Mouse (Mus musculus): Measurements from ENCODE around the gene Creb3l4. TPM values are rescaled to one million over a fixed set of nuclear protein-coding genes. Genes with fewer than 3 reads are reported as not detected.

Creb3l4 gene
- polyA plus RNA-seq (2012; fragmentation: generic; extraction: Trizol): under 1 TPM; 0.07 to 0.68 TPM

GRCm38 (mm10) chr3:90242984-90243775, at the start of gene Creb3l4:
Gene Creb3l4, minus strand, starts transcription at chr3:90243512.

GRCm38 (mm10) chr3:90292345-90293275, 49.3 kb upstream of the Creb3l4 start, which contains the start of gene Gatad2b:
Gene Gatad2b, plus strand, starts transcription at chr3:90293178.

GRCm38 (mm10) chr3:90265034-90265931, 22.0 kb upstream of the Creb3l4 start, which contains the start of gene Dennd4b:
Gene Dennd4b, plus strand, starts transcription at chr3:90265185.

GRCm38 (mm10) chr3:90253653-90254418, 10.5 kb upstream of the Creb3l4 start, which contains the start of gene Crtc2:
Gene Crtc2, plus strand, starts transcription at chr3:90254163.

GRCm38 (mm10) chr3:90247960-90248745, 4.8 kb upstream of the Creb3l4 start, which contains the start of gene Slc39a1:
Gene Slc39a1, plus strand, starts transcription at chr3:90248172.

GRCm38 (mm10) chr3:90231507-90232333, 11.6 kb downstream of the Creb3l4 start, which contains the start of gene Jtb:
Gene Jtb, plus strand, starts transcription at chr3:90231597.

GRCm38 (mm10) chr3:90213377-90213866, 29.9 kb downstream of the Creb3l4 start, which contains the start of the genes Rps27 and Rab13:
Gene Rps27, minus strand, starts transcription at chr3:90213651.
Gene Rab13, plus strand, starts transcription at chr3:90213695.

Other genes with a start within 250 kb of the Creb3l4 start
- gene Hax1, start 244.7 kb downstream of the Creb3l4 start, polyA plus RNA-seq (2012; fragmentation: generic; extraction: Trizol): 100 to 1,000 TPM; 159 to 178 TPM
- gene 4933434E20Rik, start 191.9 kb downstream of the Creb3l4 start, polyA plus RNA-seq (2012; fragmentation: generic; extraction: Trizol): 10 to 100 TPM; 11.8 to 48.9 TPM
- 10 to 100 TPM; 33.7 to 88.6 TPM for gene Ubap2l, start 190.9 kb downstream of the Creb3l4 start, polyA plus RNA-seq (2012; fragmentation: generic; extraction: Trizol)
- 100 to 1,000 TPM; 187 to 204 TPM for gene Tpm3, start 170.9 kb downstream of the Creb3l4 start, polyA plus RNA-seq (2012; fragmentation: generic; extraction: Trizol)
- gene Nup210l, start 139.4 kb downstream of the Creb3l4 start, polyA plus RNA-seq (2012; fragmentation: generic; extraction: Trizol): under 1 TPM; 0.05 to 0.50 TPM
- 1,000 to 10,000 TPM; 5,397 to 7,090 TPM for gene Rps27, start 29.9 kb downstream of the Creb3l4 start, polyA plus RNA-seq (2012; fragmentation: generic; extraction: Trizol)
- gene Rab13, start 29.8 kb downstream of the Creb3l4 start, polyA plus RNA-seq (2012; fragmentation: generic; extraction: Trizol): 10 to 100 TPM; 25.0 to 88.0 TPM
- 10 to 100 TPM in 1 of 2 experiments, 1 to 10 TPM in 1; 6.0 to 35.8 TPM for gene Jtb, start 11.9 kb downstream of the Creb3l4 start, polyA plus RNA-seq (2012; fragmentation: generic; extraction: Trizol)
- 100 to 1,000 TPM in 1 of 2 experiments, 10 to 100 TPM in 1; 46.6 to 150 TPM for gene Slc39a1, start 4.7 kb upstream of the Creb3l4 start, polyA plus RNA-seq (2012; fragmentation: generic; extraction: Trizol)
- 10 to 100 TPM; 13.0 to 32.8 TPM for gene Crtc2, start 10.7 kb upstream of the Creb3l4 start, polyA plus RNA-seq (2012; fragmentation: generic; extraction: Trizol)
- 1 to 10 TPM in 1 of 2 experiments, under 1 TPM in 1; 0.66 to 4.7 TPM for gene Dennd4b, start 21.7 kb upstream of the Creb3l4 start, polyA plus RNA-seq (2012; fragmentation: generic; extraction: Trizol)
- gene Gatad2b, start 49.7 kb upstream of the Creb3l4 start, polyA plus RNA-seq (2012; fragmentation: generic; extraction: Trizol): 1 to 10 TPM; 1.5 to 9.9 TPM
- 1 to 10 TPM in 1 of 2 experiments, under 1 TPM in 1; 0.14 to 2.2 TPM for gene Slc27a3, start 146.4 kb upstream of the Creb3l4 start, polyA plus RNA-seq (2012; fragmentation: generic; extraction: Trizol)
- gene Ints3, start 190.1 kb upstream of the Creb3l4 start, polyA plus RNA-seq (2012; fragmentation: generic; extraction: Trizol): 10 to 100 TPM; 17.2 to 28.2 TPM
- 1 to 10 TPM in 1 of 2 experiments, under 1 TPM in 1; 0.48 to 1.6 TPM for gene Npr1, start 222.4 kb upstream of the Creb3l4 start, polyA plus RNA-seq (2012; fragmentation: generic; extraction: Trizol)
- gene Ilf2, start 232.6 kb upstream of the Creb3l4 start, polyA plus RNA-seq (2012; fragmentation: generic; extraction: Trizol): 10 to 100 TPM; 28.7 to 59.6 TPM
- 10 to 100 TPM in 1 of 2 experiments, 1 to 10 TPM in 1; 6.5 to 42.9 TPM for gene Snapin, start 247.5 kb upstream of the Creb3l4 start, polyA plus RNA-seq (2012; fragmentation: generic; extraction: Trizol)

Measured in C3H10T1/2 (cell line).